Mouse (Mus musculus): ENCODE data around the gene Hnf4a. TPM values are rescaled to one million over a fixed set of nuclear protein-coding genes. Genes with fewer than 3 reads are reported as not detected.
"Not testable (repeated sequence)": the region's sequence is repeated elsewhere in the genome, so short reads cannot be mapped to it uniquely, and the experiment has no call there.

Hnf4a gene
- not detected for total RNA-seq (2021)
- long read RNA-seq, experiment 1 = 0 reads
- long read RNA-seq, experiment 2 = 0 reads

DNA sequence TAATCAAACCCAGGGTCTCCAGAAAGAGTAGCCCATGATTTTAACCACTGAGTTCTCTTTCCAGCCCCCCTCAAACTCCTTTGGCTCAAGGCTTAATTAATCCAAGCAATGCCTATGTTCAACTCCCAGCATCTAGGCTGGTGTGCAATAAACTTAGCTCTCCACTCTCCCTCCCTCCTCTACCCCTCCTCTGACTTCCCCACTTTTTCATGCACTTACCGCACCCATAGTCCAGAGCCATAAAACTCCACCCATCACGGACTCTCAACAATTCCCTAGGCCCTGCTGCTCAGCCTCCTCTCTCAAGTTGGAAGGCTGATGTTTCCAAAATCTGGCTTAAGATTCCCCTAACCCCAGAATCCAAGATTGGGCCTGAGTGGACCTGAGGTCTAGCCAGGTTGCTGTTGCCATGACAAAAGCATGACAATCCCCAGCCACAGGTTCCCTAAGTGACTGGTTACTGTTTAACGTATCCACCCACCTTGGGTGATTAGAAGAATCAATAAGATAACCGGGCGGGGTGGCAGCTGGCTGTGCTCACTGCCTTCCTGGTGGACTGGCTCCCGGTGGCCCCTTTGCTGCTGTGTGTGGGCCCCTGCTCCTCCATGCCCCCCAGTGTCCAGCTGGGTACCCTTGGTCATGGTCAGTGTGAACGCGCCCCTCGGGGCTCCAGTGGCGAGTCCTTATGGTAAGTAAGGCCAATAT, at the start of gene Hnf4a:
Gene Hnf4a, plus strand, starts transcription at position 509 of the 705 bp plus-strand sequence.
- no peak for TF ChIP-seq CTCF (IDR thresholded peaks at IDR 0.05)
- intact Hi-C loops (cut with DNase I) = no loop called here
- no peak within 1 kb of the TSS for H3K4me3 ChIP-seq
- no peak within 1 kb of the TSS for H3K27ac ChIP-seq
- no peak for DNase-seq

GRCm38 (mm10) chr2:163458539-163459265, 47.9 kb upstream of the Hnf4a start:
- H3K4me3 ChIP-seq = peak overlapping the region; percentile 77
- no peak for TF ChIP-seq CTCF (IDR thresholded peaks at IDR 0.05)
- DNase-seq = peak; percentile 83
- peak overlapping the region; percentile 98 for H3K27ac ChIP-seq
- intact Hi-C loops (cut with DNase I) = loop anchor here (5.0 to 10.0 kb wide), 2 partner anchors 36 to 136 kb away; partner anchors contain the start of gene Oser1

- DNase-seq = peak; percentile 81
- H3K27ac ChIP-seq = peak overlapping the region; percentile 98
- peak overlapping the region; percentile 77 for H3K4me3 ChIP-seq
Observed at GRCm38 (mm10) chr2:163459380-163459779, 47.2 kb upstream of the Hnf4a start.

DNA sequence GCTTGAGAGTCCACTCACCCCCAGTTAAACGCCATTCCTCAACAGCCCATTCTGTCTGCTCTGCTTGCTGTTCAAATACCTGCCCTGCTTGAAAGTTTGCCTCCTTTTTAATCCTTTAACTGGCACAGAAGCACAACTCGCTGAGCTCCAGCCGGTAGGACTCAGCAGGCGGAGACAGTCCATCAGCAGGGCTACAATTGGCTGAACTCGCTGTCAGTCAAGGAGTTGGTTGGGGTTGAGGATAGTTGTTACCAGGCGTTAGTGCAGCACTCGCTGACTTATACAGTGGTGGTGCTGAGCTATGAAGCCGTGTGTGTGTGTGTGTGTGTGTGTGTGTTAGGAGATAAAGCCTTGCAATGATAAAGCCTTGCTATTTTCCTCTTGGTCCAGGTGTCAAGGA, 46.0 kb upstream of the Hnf4a start:
- peak; percentile 52 for DNase-seq
- intact Hi-C loops (cut with DNase I) = no loop called here
- peak overlapping the region; percentile 77 for H3K4me3 ChIP-seq
- H3K27ac ChIP-seq = peak overlapping the region; percentile 98
- TF ChIP-seq CTCF (IDR thresholded peaks at IDR 0.05) = no peak

More at GRCm38 (mm10) chr2:163459380-163459779, 47.2 kb upstream of the Hnf4a start:
- intact Hi-C loops (cut with DNase I) = loop anchor here (5.0 to 10.0 kb wide), 2 partner anchors 37 to 135 kb away; partner anchors contain the start of gene Oser1
- no peak for TF ChIP-seq CTCF (IDR thresholded peaks at IDR 0.05)

DNA sequence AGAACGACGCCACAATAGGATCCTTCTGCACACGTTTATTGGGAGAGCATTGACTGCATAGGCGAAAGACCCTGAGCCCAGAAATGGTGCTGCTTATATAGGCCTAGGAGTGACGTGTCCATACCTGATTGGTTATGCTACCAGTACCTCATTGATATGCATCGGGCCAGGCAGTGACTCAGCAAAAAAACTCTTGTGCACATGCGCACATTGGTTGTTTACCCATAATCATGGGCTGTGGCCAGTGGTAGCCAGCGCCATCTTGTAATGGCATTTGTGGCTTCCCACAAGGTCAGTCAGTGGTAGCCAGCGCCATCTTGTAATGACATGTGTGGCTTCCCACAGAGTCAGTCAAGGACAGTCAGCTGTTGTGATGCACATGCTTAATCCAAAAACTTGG, 45.3 kb upstream of the Hnf4a start:
- DNase-seq; H3K4me3 ChIP-seq; intact Hi-C loops (cut with DNase I): not testable (repeated sequence)
- peak overlapping the region; percentile 35; the same call in 1 of the 2 replicates for H3K27ac ChIP-seq

DNA sequence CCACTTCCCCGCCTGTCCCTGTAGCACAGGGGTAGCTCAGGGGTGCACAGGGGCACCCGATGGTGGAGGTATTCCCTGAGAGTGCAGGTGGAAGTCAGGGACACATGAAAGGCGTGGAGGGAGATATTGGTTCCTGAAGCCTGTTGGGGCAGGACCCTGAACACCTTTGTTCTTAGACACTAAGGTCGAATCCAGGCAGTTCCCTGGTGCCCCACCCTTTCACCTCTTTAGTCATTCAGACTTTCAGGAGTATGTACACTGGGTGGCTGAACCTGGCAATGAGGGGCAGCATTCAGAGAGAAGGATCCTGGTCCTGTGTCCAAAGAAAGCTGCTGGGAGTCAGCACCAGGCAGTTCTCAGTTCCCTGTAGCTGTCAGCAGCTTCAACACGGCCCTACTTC, 44.2 kb upstream of the Hnf4a start:
- Histone ChIP-seq H3K27ac (peak overlapping the region; percentile 92), H3K4me3 (no peak overlapping the region)
- no peak for DNase-seq
- TF ChIP-seq CTCF (IDR thresholded peaks at IDR 0.05) = no peak
- intact Hi-C loops (cut with DNase I) = no loop called here

- no peak for TF ChIP-seq CTCF (IDR thresholded peaks at IDR 0.05)
- DNase-seq = no peak
Observed at GRCm38 (mm10) chr2:163462801-163463200, 43.8 kb upstream of the Hnf4a start.

DNA sequence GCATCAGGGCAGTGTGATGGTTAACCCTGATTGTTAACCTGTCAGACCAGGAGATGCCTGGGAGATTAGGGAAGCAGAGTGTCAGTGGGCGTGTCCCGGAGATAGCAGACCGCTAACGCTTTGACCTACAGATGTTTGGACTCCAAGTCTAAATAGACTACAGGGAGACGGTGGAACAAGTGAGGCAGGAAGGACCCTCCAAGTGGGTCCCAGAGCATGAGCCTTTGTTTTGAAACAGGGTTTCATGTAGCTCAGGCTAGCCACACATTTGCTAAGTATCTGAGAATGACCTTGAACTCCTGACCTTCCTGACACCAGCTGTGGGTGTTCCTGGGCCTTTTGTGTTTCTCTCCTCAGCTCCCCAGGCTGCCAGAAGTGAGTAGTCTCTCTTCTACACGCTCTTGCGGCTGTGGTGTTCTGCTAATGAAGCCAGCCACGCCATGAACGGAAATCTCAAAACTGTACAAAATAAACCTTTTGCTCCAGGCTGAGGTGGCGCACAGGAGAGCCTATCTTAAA, 43.3 kb upstream of the Hnf4a start:
- H3K27ac ChIP-seq = peak overlapping the region; percentile 92
- intact Hi-C loops (cut with DNase I) = no loop called here

More at GRCm38 (mm10) chr2:163462801-163463200, 43.8 kb upstream of the Hnf4a start:
- intact Hi-C loops (cut with DNase I) = no loop called here
- H3K27ac ChIP-seq = peak overlapping the region; percentile 92
- no peak overlapping the region for H3K4me3 ChIP-seq

GRCm38 (mm10) chr2:163463998-163464397, 42.6 kb upstream of the Hnf4a start:
- Histone ChIP-seq H3K4me3 (peak overlapping the region; percentile 41), H3K27ac (peak overlapping the region; percentile 92)
- peak; percentile 47 for DNase-seq
- TF ChIP-seq CTCF (IDR thresholded peaks at IDR 0.05) = no peak
- intact Hi-C loops (cut with DNase I) = no loop called here

More for the DNA sequence above, 43.3 kb upstream of the Hnf4a start:
- no peak for DNase-seq
- H3K4me3 ChIP-seq = no peak overlapping the region
- no peak for TF ChIP-seq CTCF (IDR thresholded peaks at IDR 0.05)

DNA sequence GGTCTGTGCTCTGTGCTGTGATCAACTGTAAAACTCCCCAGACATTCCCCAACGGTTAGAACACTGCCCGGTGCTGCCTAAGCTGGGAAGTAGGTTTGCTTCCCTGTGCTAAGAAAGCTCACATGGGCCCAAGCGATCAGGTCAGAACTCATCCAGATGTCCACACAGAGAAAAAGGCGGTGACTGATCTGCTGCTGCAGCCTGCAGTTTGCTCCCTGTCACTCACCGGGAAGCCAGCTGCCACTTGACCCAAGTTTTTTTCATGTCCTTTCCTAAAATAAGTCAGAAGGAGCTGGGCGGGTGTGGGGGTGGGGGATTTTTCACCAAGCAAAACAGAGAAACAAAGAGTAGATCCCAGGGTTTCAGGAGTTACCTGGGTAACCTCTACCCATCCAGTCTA, 42.0 kb upstream of the Hnf4a start:
- intact Hi-C loops (cut with DNase I) = no loop called here
- Histone ChIP-seq H3K4me3 (peak overlapping the region; percentile 41), H3K27ac (peak overlapping the region; percentile 92)
- TF ChIP-seq CTCF (IDR thresholded peaks at IDR 0.05) = no peak
- peak; percentile 63 for DNase-seq

- Histone ChIP-seq H3K27ac (peak overlapping the region; percentile 92), H3K4me3 (no peak overlapping the region)
- no peak for DNase-seq
- no peak for TF ChIP-seq CTCF (IDR thresholded peaks at IDR 0.05)
- intact Hi-C loops (cut with DNase I) = no loop called here
Observed at GRCm38 (mm10) chr2:163466771-163467170, 39.8 kb upstream of the Hnf4a start.

GRCm38 (mm10) chr2:163467585-163467984, 39.0 kb upstream of the Hnf4a start:
- peak overlapping the region; percentile 92 for H3K27ac ChIP-seq

DNA sequence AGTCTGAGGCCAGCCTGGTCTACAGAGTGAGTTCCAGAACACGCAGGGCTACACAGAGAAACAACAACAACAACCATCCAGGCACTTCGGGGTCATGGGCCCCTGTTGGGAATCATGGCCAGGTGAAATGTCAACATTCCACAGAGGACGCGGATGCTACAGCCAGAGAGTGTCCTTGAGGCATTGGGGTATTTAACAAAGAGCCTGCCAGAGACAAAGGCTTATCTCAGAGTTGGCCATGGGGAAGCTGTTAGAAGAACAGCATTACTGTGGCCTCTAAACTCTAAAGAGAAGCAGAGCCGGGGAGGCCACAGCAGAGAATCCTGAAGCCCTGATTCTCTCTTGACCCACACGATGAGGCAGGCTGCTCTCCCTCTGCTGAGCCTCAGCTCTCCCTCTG, 37.7 kb upstream of the Hnf4a start:
- no peak for DNase-seq
- Histone ChIP-seq H3K27ac (peak overlapping the region; percentile 92), H3K4me3 (peak overlapping the region; percentile 3)
- intact Hi-C loops (cut with DNase I) = no loop called here
- no peak for TF ChIP-seq CTCF (IDR thresholded peaks at IDR 0.05)

More at GRCm38 (mm10) chr2:163467585-163467984, 39.0 kb upstream of the Hnf4a start:
- peak overlapping the region; percentile 5; the same call in 1 of the 2 replicates for H3K4me3 ChIP-seq
- DNase-seq = no peak
- TF ChIP-seq CTCF (IDR thresholded peaks at IDR 0.05) = no peak
- intact Hi-C loops (cut with DNase I) = no loop called here
